Mouse (Mus musculus) midbrain, embryonic 11.5 days (tissue): ENCODE results near the gene Pld6. TPM values are rescaled to one million over a fixed set of nuclear protein-coding genes. Genes with fewer than 3 reads are reported as not detected.

Experiments
- polyA plus RNA-seq: library from polyadenylated mRNA; unstranded; fragments of >200 nt; fragmentation: Nextera tagmentation; extraction: Ambion mirVana; gene quantifications from 2 replicates; pipeline ENCODE4 v1.2.1, GENCODE M21; 2014

Gene Pld6
- polyA plus RNA-seq, 1 experiment from 2014 or later: 0.79 TPM

Other genes with a start within 250 kb of the Pld6 start
- gene Nlrp3, start 246.1 kb downstream of the Pld6 start, polyA plus RNA-seq: not detected in 2 replicates
- gene Olfr222, start 211.4 kb downstream of the Pld6 start, polyA plus RNA-seq: not detected in 2 replicates
- not detected in 2 replicates for gene Olfr223, start 194.4 kb downstream of the Pld6 start, polyA plus RNA-seq
- gene Mprip, start 126.3 kb downstream of the Pld6 start, polyA plus RNA-seq: 55.9 and 69.5 TPM in 2 replicates
- gene Flcn, start 22.4 kb upstream of the Pld6 start, polyA plus RNA-seq: 27.4 and 28.2 TPM in 2 replicates
- gene Nt5m, start 51.8 kb upstream of the Pld6 start, polyA plus RNA-seq: 38.8 and 40.4 TPM in 2 replicates
- gene Cops3, start 52.2 kb upstream of the Pld6 start, polyA plus RNA-seq: 252 and 256 TPM in 2 replicates
- 43.3 and 49.3 TPM in 2 replicates for gene Med9, start 160.6 kb upstream of the Pld6 start, polyA plus RNA-seq
- 0.68 and 0.75 TPM in 2 replicates for gene Rasd1, start 177.3 kb upstream of the Pld6 start, polyA plus RNA-seq